Mouse (Mus musculus) olfactory bulb, adult 2 months (tissue): ENCODE data around the gene Fads2.

ENCODE experiments used
- CTCF ChIP-seq: fragments of 200-500 bp; IDR thresholded peaks from 2 replicates; pipeline ENCODE4 v1.5.1; 2012; ENCODE audit warnings: low read depth, mild to moderate bottlenecking, low read length, moderate library complexity; ENCODE audit not compliant: insufficient read depth
- POLR2A ChIP-seq: fragments of 200-500 bp; IDR thresholded peaks from 2 replicates; pipeline ENCODE4 v1.6.1; 2012; ENCODE audit warnings: mild to moderate bottlenecking, low read depth, low read length, moderate library complexity; ENCODE audit not compliant: insufficient read depth

GRCm38 (mm10) chr19:10013348-10013747, 88.2 kb downstream of the Fads2 start:
- TF ChIP-seq POLR2A = no peak
- no peak for TF ChIP-seq CTCF
